Mouse (Mus musculus) ovary, postnatal 14 days (tissue): Measurements from ENCODE around the gene Vmn2r52.
"Not testable (repeated sequence)": the region's sequence is repeated elsewhere in the genome, so short reads cannot be mapped to it uniquely, and the experiment has no call there.

Source experiments
- DNase-seq: peaks from one replicate; pipeline ENCODE4 v3.0.0; 2022; ENCODE audit warnings: low spot score

Vmn2r52 gene

GRCm38 (mm10) chr7:10176473-10176872 is at the start of gene Vmn2r52:
Vmn2r52 (minus strand) TSS chr7:10176573.
- no peak for DNase-seq

DNA sequence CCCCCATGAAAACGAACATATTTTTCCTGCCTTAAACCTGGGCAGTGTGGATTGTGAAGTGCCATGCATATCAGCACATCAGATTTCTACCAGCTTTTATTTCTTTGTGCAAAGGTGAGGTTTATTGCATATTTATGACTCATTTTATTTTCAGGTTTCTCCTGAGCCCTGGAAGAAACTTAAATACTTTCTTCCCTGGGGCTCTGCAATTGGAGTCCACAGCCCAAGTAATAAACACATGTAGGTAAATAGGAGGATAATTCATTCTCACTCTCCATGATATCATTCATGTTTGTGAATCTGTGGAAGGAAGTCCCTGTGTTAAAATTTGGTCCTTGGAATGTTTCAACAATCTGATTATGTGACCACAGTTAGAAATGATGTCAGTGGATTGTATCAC is 70.7 kb downstream of the Vmn2r52 start, which contains the start of gene Vmn2r51:
Vmn2r51 (minus strand) TSS at position 101 of the 400 bp plus-strand sequence.
- DNase-seq = not testable (repeated sequence)
